Mouse (Mus musculus) CD4-positive, CD25-positive, alpha-beta regulatory T cell, adult 4 months (primary cell): ENCODE results near the gene Znrf2. TPM values are rescaled to one million over a fixed set of nuclear protein-coding genes. Genes with fewer than 3 reads are reported as not detected.
"Not testable (repeated sequence)": the region's sequence is repeated elsewhere in the genome, so short reads cannot be mapped to it uniquely, and the experiment has no call there.

ENCODE experiments used
- ATAC-seq: one replicate; pipeline ENCODE4 v1.8.0; 2017
- polyA plus RNA-seq, 2 experiments: library from polyadenylated mRNA; unstranded; fragments of 100-300 nt; shearing (Covaris generic); gene quantifications; one replicate each; pipeline ENCODE4 v1.2.1; 2017

Znrf2 gene
- polyA plus RNA-seq, 2 experiments from 2014 or later, result 22.9 to 26.1 TPM

- peak; percentile 93 for ATAC-seq
These were observed 7.0 kb upstream of the Znrf2 start for GRCm38 (mm10) chr6:54809531-54810313.

GRCm38 (mm10) chr6:54810314-54810646 lies 6.4 kb upstream of the Znrf2 start:
- ATAC-seq, result peak; percentile 40

- ATAC-seq, result no peak
These were observed 5.0 kb upstream of the Znrf2 start for GRCm38 (mm10) chr6:54811546-54812250.

DNA sequence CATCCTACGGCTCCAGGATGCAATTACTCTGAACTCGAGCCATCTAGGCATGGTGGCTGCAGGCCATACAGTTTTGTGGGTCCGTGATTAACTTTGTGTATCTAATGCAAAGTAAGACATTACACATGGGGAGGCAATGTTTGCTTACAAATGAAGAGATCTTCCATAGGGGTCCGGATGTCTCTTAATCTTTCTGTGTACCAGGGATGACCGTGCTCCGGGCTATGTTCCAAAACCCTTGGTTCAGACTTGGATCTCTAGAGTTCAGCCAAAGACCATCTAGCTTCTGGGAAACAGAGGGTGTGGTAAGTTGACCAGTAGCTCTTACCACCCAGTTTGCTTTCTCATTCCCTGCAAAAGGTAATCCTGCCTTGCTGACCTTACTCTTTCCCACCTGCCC lies 4.4 kb upstream of the Znrf2 start:
- ATAC-seq, result no peak

- no peak for ATAC-seq
These were observed 1.1 kb upstream of the Znrf2 start for GRCm38 (mm10) chr6:54815428-54816130.

GRCm38 (mm10) chr6:54817266-54817767 lies 601 bp downstream of the Znrf2 start:
- peak; percentile 72 for ATAC-seq

GRCm38 (mm10) chr6:54818389-54818788 lies 1.7 kb downstream of the Znrf2 start:
- ATAC-seq, result no peak

DNA sequence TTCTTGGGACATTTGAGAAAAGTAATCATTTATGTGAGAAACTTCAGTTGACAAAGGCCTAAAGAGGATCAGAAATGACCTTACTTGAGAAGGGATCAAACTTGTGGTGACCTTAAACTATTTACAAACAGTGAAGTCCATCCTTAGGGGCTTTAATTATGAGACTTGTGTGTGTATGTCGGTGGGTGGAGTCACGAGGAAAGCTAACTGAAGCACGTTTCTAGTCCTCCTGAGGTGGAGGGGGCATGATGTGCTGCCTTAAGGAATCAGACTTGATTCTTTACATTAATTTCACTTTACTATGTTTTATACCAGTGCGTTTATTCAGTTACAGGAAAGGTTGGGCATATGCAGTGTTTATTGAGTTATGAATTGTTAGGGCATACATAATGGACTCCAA lies 2.6 kb downstream of the Znrf2 start:
- ATAC-seq, result no peak

GRCm38 (mm10) chr6:54819746-54820145 lies 3.0 kb downstream of the Znrf2 start:
- no peak for ATAC-seq

DNA sequence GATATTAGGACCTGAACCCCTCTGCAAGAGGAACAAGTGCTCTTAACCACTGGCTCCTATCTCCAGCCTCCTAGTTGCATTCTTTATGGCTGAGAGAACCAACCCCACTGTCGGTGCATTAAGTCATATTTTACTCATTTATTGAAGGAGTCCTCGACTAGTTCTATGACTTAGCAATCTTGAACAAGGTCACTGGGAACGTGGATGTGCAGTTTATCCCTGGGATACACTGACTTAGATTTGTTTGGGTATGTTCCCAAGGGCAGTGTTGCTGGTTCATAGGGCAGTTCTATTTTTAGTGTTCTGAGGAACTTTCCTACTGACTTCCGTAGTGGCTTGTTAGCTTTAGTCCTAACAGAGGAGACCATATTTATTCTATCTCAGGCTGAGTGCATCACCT lies 5.6 kb downstream of the Znrf2 start:
- ATAC-seq, result no peak

GRCm38 (mm10) chr6:54824561-54824960 lies 7.8 kb downstream of the Znrf2 start:
- not testable (repeated sequence) for ATAC-seq

GRCm38 (mm10) chr6:54827481-54827880 lies 10.8 kb downstream of the Znrf2 start:
- ATAC-seq, result no peak

DNA sequence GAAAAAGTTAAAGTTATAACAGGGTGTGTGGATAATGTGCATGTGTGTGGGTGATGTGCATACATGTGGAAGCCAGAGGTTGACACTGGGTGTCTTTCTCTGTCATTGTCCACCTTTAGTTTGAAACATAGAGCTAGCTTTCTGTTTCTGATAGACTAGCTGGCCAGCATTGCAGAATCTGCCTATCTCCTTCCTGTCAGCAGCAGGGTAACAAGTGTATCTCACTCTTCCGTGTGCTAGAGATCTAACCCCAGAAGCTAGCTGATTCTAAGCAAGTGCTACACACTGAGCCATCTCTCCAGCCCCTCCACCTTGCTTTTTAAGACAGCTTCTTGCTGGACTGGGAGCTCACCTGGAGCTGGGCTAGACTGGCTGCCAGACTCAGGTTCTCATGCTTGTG lies 11.6 kb downstream of the Znrf2 start:
- peak; percentile 67 for ATAC-seq

DNA sequence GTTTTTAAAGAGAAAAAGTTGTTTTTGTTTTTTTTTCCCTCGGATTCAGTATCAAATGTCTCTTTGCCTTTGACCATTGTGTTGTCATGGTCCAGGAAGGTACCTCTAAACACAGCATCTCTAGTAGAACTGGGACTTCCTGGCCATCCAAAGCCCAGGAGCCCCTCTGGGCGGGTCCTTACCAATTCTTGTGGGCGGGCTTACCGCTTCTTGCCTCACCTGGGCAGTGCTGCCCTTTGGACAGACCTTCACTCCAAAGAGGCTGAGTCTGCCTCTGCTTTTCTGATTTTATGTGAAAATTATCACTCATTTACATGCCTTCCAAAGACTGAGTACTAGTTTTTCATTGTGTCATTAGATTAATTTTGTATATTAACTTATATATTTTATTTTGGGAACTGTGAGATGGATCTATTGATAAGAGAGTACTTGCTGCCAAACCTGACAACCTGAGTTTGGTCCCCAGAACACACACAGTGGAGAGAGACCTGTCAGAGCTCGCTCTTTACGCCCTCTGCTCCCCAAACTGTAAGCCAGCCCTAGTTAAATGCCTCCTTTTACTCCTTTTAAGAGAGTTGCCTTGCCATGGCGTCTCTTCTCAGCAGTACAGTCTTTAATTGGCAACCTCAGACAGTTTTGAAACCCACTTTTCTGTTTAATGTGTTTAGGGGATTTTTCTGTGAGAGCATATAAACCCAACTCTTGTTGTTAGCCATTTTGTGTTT lies 13.5 kb downstream of the Znrf2 start:
- peak; percentile 17 for ATAC-seq

GRCm38 (mm10) chr6:54831069-54831720 lies 14.5 kb downstream of the Znrf2 start:
- ATAC-seq, result no peak

DNA sequence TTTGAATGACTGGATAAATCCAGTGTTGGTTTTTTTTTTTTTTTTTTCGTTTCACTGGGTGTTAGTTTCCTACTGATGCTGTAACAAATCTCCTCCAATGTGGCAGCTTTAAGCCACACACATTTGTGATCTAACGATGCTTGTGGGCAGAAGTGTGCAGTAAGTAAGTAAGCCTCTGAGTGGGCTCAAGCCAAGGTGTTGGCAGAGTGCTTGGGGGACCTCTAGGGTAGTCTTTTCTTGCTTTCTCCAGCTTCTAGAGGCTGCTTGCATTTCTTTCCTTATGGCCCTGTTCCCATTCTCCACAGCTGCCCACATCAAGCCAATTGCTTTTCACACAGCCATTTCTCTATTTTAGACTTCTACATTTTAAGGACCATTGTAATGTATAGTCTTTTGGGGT lies 16.7 kb downstream of the Znrf2 start:
- ATAC-seq, result no peak

- no peak for ATAC-seq
These were observed 19.9 kb downstream of the Znrf2 start for GRCm38 (mm10) chr6:54836666-54837065.

DNA sequence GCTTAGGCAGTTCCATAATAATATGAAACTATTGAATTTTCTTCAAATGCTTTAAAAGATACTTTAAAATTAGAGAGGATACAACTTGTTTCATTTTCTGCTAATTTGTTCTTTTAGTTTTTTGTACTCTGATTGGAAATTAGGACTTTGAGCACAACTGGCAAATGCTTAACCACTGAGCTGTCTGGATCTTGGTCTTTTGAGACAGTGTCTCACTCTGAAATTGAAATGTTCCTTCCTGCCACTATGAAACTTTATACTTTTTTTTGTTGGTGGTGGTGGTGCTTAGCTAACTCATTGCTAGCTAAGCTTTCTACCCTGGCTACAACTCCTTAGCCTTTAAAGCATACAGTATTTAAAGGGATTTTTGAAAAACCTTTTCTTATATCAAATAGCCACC lies 24.7 kb downstream of the Znrf2 start:
- ATAC-seq, result peak; percentile 12

DNA sequence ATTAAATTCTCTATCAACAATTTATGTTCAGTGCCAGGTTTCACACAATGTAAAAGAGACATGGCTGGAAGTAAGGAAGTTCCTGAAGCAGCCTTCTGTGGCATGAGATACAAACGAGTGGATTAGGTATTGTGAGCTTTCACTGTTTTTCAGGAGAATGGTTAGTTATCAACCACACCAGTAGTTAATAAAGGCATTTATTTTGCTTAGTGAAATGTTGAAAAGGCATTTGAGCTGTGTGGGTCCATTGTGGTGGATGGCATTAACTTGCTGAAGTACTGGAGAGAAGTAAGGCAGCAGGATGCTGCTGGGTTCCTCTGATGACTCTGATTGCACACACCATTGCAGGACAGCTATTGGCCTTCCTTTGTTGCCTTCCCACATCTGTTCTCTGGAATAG lies 25.3 kb downstream of the Znrf2 start:
- no peak for ATAC-seq

DNA sequence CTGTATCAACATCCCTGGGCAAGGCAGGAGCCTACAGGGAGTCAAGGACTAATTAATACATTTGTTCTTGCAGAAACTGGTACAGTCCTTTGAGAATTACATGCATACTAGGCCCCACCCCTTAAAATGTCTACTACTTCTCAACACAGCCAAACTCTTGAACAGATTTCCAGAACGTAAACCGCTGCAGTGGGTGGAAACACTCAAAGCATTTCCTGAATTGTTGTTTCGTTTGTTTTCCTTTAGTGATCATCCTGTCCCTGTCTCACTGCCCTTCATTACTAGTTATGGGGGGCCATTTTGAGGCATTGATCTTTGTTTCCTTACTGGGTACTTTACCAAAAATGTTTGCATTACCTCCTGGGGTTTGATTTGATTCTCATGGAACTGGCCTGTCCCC lies 31.8 kb downstream of the Znrf2 start:
- peak; percentile 13 for ATAC-seq

GRCm38 (mm10) chr6:54849179-54850156 lies 32.8 kb downstream of the Znrf2 start:
- peak; percentile 75 for ATAC-seq
